Mouse (Mus musculus): ENCODE measurements around the gene Hist1h2ai. TPM values are rescaled to one million over a fixed set of nuclear protein-coding genes. Genes with fewer than 3 reads are reported as not detected.
"Not testable (repeated sequence)": the region's sequence is repeated elsewhere in the genome, so short reads cannot be mapped to it uniquely, and the experiment has no call there.

Gene Hist1h2ai
- 1 to 10 TPM in 3 of 4 experiments, not detected in 1; 1.8 to 3.3 (median 2.6) TPM for total RNA-seq (2022)

DNA sequence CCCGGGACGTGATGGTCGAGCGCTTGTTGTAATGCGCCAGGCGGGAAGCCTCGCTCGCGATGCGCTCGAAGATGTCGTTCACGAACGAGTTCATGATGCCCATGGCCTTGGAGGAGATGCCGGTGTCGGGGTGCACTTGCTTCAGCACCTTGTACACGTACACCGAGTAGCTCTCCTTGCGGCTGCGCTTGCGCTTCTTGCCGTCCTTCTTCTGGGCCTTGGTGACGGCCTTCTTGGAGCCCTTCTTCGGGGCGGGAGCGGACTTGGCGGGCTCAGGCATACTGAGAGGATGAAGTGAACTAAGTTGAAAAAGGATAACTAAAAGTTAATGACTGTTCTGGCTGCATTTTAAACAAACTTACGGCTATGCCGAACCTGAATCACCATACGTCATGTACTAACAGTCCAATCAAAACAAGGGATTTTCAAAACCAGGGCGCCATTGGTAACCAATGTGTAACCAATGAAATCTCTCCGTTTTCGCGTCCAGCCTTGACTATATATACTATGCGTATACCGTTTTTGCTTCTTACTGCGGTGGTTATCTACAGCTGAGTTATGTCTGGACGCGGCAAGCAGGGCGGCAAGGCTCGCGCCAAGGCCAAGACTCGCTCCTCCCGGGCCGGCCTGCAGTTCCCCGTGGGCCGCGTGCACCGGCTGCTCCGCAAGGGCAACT lies at the start of gene Hist1h2ai, which contains the start of gene Hist1h2bl:
Gene Hist1h2ai (plus strand): TSS at position 559 of the 676 bp plus-strand sequence.
Gene Hist1h2bl (minus strand): TSS at position 280 of the 676 bp plus-strand sequence.
- peak; percentile 10 to 15 for DNase-seq (ENCODE audit: low spot score in 2 of 2)

GRCm38 (mm10) chr13:21677305-21677704 lies 38.9 kb upstream of the Hist1h2ai start, which contains the start of gene Olfr1360:
Gene Olfr1360 (minus strand): TSS chr13:21677405.
- DNase-seq (ENCODE audit: low spot score in 2 of 2): no peak

DNA sequence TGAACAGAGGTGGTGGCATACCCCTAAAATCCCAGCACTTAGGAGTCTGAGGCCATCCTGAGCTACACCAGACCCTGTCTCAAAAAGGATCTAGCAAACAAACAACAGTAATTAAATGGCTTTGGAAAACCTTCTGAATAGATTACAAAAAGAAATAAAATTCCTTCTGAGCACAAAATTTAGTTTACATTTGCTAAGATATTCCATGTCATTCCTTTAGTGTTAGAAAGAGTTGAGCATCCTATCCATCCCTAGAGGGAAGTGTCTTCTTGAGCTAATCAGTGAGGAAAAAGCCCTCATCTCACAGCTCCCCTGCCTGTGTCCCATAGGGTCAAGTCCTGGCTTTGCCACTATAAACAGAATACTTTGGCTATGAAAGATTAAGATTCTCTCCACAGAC lies 18.4 kb upstream of the Hist1h2ai start, which contains the start of gene Olfr1359:
Gene Olfr1359 (plus strand): TSS at position 301 of the 400 bp plus-strand sequence.
- no peak for DNase-seq (ENCODE audit: low spot score in 2 of 2)

DNA sequence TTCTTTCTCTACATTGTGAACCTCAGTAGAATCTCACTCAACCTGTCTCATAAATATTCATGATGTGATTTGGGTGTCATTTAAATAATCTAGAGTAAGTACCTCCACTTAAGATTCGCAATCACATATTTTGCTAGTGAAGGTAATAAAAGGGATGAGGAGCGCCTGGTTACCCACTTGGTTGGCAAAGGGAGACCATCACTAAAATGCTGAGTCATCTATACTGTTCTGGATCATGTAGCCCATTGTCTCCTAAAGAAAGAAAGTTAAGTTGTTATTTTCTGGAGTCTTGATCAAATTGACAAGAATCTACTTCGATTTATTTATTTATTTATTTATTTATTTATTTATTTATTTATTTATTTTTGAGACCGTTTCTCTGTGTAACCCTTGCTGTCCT lies 9.6 kb upstream of the Hist1h2ai start:
- no peak for DNase-seq (ENCODE audit: low spot score in 2 of 2)

- peak; percentile 76 to 77 for DNase-seq (ENCODE audit: low spot score in 2 of 2)
These were observed 6.1 kb upstream of the Hist1h2ai start for GRCm38 (mm10) chr13:21710031-21710711.

DNA sequence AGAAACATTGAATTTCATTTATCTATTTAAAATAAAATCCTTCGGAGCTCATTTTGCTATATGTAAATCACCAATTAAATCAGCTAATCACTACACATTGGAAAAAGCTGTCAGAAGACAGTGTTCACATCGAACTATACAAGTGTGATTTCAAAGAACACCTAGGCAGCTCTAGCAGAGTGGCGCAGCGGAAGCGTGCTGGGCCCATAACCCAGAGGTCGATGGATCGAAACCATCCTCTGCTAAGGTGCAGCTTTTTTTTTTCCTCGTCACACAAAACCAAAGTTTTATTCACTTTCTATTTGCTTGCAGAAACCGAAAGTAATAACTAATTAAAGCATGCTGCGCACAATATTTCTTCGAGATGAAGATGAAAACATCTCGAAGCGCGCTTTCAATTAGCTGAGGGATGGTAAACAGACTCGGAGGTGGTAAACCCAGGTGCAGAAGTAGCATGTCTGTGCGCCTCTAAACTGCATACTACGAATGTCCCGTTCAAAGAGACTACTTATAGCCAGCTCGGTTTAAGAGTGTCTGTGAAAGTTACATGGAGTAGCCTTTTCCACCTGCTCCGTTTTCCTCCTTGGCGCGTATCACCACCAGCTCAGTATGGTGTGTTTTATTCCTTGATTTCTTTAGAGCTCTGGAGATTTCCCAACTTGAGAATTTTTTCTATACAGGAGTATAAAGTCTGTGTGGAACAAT lies 5.2 kb upstream of the Hist1h2ai start:
- DNase-seq (ENCODE audit: low spot score in 2 of 2): peak; percentile 46 to 53

GRCm38 (mm10) chr13:21711698-21712097 lies 4.5 kb upstream of the Hist1h2ai start:
- no peak for DNase-seq (ENCODE audit: low spot score in 2 of 2)

DNA sequence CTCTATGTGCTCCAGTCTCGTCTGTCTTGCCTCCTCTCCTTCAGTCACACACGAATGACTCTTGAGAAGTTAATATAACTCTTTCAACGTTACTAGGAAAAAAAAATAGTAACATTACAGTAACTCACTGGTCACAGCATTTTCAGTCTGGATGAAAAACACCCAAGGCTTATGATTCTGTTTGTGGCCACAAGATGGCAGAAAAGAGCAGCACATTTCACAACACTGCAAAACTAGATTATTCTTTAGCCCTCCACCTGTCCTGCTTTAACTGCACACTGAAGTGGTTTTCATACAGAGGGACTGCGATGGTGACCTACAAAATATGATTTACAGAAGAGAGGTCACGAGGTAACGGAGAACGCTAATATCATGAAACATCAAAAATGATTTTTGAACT lies 1.5 kb upstream of the Hist1h2ai start:
- DNase-seq (ENCODE audit: low spot score in 2 of 2): peak in 1 of 2 experiments; percentile 15

DNA sequence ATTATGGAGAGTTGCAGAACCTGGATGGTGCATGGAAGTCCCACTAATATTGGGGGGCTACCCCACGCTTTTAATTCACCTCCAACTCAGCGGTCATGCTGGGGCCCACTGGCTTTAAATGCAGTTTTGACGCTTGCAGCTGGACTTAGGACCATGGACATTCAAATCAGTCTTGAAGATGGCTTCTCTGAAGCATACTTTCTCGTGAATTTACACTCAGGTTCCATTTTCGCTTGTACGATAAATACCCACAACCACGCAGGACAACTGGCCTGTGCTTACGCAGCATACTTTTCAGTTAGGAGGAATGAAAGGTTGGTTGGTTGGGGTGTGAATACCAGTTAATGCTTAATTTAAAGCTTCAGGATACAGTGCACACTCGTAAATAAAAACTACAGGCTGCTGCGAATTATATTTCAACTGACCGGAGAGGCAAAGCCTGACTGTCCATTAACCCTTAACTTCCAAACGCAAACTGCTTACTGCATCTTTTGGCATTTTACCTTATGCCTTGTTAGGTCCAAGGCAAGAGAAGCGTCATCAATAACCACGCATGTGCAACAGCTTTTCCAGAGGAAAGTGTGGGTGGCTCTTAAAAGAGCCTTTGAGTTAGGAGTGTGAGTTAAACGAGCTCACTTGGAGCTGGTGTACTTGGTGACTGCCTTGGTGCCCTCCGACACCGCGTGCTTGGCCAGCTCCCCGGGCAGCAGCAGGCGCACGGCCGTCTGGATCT lies 925 bp upstream of the Hist1h2ai start:
- DNase-seq (ENCODE audit: low spot score in 2 of 2): no peak

DNA sequence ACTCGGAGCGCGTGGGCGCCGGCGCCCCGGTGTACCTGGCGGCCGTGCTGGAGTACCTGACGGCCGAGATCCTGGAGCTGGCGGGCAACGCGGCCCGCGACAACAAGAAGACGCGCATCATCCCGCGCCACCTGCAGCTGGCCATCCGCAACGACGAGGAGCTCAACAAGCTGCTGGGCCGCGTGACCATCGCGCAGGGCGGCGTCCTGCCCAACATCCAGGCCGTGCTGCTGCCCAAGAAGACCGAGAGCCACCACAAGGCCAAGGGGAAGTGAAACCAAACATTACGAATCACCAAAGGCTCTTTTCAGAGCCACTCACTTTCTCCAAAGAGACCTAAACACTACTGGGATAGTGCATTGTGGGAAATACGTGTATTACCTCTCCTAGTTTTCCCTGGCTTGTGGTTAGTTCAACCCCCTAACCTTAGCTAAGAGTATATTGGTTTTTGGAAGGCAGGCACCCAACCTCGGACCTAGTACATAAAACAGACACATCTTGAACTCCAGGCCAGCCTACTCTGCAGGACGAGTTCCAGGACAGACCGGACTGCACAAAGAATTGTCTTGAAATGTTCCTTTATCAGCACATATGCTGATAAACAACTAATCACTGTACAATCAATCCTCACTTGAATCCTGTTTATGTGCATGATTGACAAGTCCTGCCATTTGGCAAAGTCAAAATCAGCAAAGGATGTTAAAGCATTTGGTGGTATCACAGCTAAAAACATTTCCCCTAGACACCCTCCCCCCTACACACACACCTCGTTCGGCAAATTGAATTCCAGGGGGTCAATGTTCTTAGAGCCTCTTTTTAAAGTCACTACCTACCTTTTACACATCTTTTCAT lies 544 bp downstream of the Hist1h2ai start:
- DNase-seq (ENCODE audit: low spot score in 2 of 2): not testable (repeated sequence)

- peak in 1 of 2 experiments; percentile 15 for DNase-seq (ENCODE audit: low spot score in 2 of 2)
These were observed 1.5 kb downstream of the Hist1h2ai start, which contains the start of gene Hist1h3h for GRCm38 (mm10) chr13:21717397-21718357. Gene Hist1h3h (plus strand): TSS chr13:21717659.

DNA sequence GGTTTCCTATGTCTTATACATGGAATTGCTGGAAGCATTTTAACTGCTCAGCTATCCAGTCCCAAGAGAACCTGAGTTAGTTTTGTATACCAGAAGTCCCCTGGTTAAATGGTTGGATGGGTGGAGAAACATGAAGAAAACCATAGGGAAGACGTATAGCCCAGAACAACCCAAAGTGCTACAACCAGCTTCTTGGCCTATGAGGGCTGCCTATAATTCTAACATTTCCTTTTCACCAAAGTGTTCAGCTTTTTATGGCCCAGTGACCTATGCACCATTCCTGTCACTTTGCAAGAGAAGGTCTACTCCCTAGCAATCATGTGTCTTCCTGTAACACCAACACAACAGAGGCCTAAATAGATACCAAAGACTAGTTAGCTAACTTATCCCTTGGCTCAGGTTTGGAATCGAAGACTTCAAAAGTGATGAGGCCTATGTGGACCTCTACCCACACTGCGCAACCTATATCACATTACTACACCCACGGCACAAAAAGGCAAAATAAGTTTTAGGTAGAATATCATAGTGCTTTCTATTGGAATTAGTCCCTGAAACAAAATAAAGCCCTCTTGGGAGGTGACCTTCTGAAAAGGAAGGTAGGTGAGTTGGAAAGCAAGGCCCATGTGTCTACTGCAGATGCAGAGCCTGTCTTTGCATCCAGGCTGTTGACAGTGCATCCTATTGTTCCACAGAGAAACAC lies 2.3 kb downstream of the Hist1h2ai start:
- DNase-seq (ENCODE audit: low spot score in 2 of 2): no peak

GRCm38 (mm10) chr13:21721107-21721756 lies 5.0 kb downstream of the Hist1h2ai start:
- not testable (repeated sequence) for DNase-seq (ENCODE audit: low spot score in 2 of 2)

DNA sequence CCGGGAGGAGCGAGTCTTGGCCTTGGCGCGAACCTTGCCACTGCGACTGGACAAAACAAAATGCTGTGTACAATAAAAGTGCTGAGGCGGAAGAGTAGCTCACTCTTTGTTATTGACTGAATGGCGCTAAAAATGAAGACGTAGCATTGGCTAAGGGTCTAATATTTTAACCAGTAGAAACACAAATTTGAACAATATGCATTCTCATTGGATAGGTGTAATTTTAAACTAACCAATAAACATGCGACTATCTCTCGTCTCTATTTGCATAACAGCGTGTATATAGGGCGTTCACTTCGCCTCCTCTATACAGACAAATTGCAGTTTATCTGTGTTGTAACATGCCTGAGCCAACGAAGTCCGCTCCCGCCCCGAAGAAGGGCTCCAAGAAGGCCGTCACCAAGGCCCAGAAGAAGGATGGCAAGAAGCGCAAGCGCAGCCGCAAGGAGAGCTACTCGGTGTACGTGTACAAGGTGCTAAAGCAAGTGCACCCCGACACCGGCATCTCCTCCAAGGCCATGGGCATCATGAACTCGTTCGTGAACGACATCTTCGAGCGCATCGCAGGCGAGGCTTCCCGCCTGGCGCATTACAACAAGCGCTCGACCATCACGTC lies 5.6 kb downstream of the Hist1h2ai start, which contains the start of gene Hist1h2bm:
Gene Hist1h2bm (plus strand): TSS at position 288 of the 616 bp plus-strand sequence.
- DNase-seq (ENCODE audit: low spot score in 2 of 2): not testable (repeated sequence)

DNA sequence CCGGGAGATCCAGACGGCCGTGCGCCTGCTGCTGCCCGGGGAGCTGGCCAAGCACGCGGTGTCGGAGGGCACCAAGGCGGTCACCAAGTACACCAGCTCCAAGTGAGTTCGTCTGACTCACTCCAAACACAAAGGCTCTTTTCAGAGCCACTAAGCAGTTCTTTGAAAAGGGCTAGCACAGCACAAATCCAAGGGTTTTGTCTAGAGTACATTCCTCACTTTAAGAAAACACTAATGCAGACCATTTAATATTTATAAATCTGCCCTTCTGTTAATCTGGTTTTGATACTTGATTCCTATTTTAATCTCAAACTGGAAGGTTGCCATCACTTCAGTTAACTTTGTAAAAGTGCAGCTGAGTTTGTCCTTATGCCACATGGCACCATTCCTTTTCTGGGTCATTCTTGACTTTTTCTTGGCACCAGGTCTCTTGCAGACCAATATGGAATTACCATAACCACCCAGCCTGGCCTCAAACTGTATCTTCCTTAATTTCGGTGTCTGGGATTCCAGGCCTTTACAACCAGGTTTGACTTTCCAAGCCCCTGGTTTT lies 6.2 kb downstream of the Hist1h2ai start:
- DNase-seq (ENCODE audit: low spot score in 2 of 2): no peak

DNA sequence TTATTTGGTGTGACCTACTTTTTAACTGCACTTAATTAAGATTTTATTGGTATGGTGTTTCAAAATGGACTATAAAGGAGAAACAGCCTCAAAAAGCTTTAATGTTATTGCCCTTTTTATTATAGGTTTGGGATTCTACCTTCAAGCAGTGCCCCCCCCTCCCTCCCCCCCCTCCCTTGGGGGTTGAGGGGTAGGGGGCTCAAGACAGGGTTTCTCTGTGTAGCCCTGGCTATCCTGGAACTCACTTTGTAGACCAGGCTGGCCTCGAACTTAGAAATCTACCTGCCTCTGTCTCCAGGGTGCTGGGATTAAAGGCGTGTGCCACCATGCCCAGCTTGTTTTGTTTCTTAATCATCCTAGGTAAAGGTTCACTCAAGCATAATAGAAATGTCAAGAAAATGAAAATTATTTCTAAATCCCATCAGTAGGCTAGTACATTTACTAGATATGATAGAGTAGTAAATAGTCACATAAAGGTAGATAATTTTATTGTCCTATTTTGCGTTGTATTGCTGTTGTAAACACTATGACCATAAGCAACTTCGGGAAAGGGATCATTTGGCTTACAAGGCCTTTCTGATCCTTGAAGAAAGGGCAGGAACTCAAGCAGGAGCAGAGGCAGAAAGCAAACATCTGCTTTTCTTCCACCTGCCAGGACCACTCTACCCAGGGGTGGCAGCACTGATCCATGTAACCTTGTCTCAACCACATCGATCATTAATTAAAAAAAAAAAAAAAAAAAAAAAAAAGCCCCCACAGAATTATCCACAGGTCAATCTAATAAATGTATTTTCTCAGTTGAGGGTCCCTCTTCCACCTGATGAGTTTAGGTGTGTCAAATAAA lies 7.0 kb downstream of the Hist1h2ai start:
- no peak for DNase-seq (ENCODE audit: low spot score in 2 of 2)

All from gastrocnemius, adult 8-10 months (tissue).